Mouse (Mus musculus) liver, embryonic 11.5 days (tissue): ENCODE measurements around the gene Cntnap5c. TPM values are rescaled to one million over a fixed set of nuclear protein-coding genes. Genes with fewer than 3 reads are reported as not detected.
A peak's percentile ranks its signal among the peaks of the same experiment; 100 is the strongest.

Experiments
- ATAC-seq: fragments of 200-750 bp; cut with Nextera tagmentation; replicated peaks from 2 replicates; pipeline ENCODE4 v1.8.0; 2017; ENCODE audit warnings: moderate number of reproducible peaks, mild to moderate bottlenecking, moderate TSS enrichment, moderate library complexity; ENCODE audit not compliant: low FRiP score
- DNase-seq: peaks from one replicate; pipeline ENCODE4 v3.0.0-alpha.2; 2017; ENCODE audit warnings: low spot score
- H3K27ac ChIP-seq: fragments of 300-500 bp; sonication (generic); 2 replicates; pipeline ENCODE4 v1.5.1; 2014; ENCODE audit warnings: mild to moderate bottlenecking, low read depth, low read length, control low read depth
- H3K27me3 ChIP-seq: fragments of 300-500 bp; sonication (generic); replicated peaks from 2 replicates; pipeline ENCODE4 v1.6.1; 2014; ENCODE audit warnings: low read length, mixed read lengths; ENCODE audit not compliant: control insufficient read depth, insufficient read depth
- H3K36me3 ChIP-seq: fragments of 300-500 bp; sonication (generic); 2 replicates; pipeline ENCODE4 v1.6.1; 2014; ENCODE audit warnings: mild to moderate bottlenecking, low read length, moderate library complexity, mixed read lengths; ENCODE audit not compliant: control insufficient read depth, insufficient read depth
- H3K4me1 ChIP-seq: fragments of 300-500 bp; sonication (generic); replicated peaks from 2 replicates; pipeline ENCODE4 v1.6.1; 2014; ENCODE audit warnings: low read length, mixed read lengths; ENCODE audit not compliant: control insufficient read depth, insufficient read depth
- H3K4me2 ChIP-seq: fragments of 300-500 bp; sonication (generic); 2 replicates; pipeline ENCODE4 v1.6.1; 2014; ENCODE audit warnings: mild to moderate bottlenecking, control low read depth, moderate library complexity
- H3K4me3 ChIP-seq: fragments of 300-500 bp; sonication (generic); 2 replicates; pipeline ENCODE4 v1.5.1; 2014; ENCODE audit warnings: low read depth, low read length, control low read depth
- H3K9ac ChIP-seq: fragments of 300-500 bp; sonication (generic); 2 replicates; pipeline ENCODE4 v1.6.1; 2014; ENCODE audit warnings: low read depth, low read length, control low read depth
- H3K9me3 ChIP-seq: fragments of 300-500 bp; sonication (generic); 2 replicates; pipeline ENCODE4 v1.6.1; 2016; ENCODE audit warnings: low read length, inconsistent platforms, mixed read lengths; ENCODE audit not compliant: control insufficient read depth
- WGBS: fragments of 180-500 bp; shearing (Covaris S2); extraction: QIAGEN DNeasy Blood & Tissue Kit; methylation state at CpG from one replicate; pipeline ENCODE4 v1.1.7; 2014; 5-methylcytosine and 5-hydroxymethylcytosine counted together
- polyA plus RNA-seq: library from polyadenylated mRNA; unstranded; fragments of >200 nt; fragmentation: Nextera tagmentation; extraction: Ambion mirVana; gene quantifications from 2 replicates; pipeline ENCODE4 v1.2.1, GENCODE M21; 2014

Cntnap5c gene
- not detected in 2 replicates for polyA plus RNA-seq

DNA sequence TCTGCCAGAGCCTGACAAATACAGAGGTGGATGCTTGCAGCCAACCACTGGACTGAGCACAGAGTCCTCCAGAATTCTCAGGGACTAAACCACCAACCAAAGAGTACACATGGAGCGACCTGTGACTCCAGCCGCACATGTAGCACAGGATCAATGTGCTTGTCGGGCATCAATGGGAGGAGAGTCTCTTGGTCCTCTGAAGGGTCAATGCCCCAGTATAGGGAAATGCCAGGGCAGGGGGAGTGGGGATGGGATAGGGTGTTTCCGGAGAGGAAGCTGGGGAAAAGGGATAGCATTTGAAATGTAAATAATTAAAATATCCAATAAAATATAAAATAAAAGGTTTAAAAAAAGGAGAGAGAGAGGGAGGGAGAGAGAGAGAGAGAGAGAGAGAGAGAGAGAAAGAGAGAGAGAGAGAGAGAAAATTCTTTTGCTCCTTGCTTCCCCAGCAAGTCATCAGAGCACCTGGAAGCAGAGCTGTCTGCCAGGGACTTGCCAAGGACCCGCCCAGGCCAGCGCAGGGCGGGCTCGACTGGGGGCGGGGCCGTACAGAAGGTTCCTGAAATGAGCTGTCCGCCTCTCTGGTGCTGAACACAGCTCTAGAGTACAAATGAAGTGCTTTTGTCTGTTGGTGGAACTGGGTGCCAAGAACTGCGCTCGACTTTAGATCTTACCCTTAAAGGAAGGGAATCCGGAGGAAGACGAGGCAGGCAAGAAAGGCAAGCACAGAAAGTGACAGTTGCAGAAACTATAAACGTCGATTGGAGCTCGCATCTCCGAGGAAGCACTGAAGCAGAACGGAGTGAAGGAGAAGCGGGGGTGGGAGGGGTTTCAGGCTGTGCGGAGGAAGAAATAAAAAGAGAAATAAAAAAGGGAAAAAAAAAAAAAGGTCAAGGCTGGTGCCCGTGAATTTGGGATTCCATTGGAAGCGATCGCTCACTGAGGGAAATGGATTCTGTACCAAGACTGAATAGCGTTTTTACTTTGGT is at the start of gene Cntnap5c:
Cntnap5c (plus strand) TSS at position 949 of the 989 bp plus-strand sequence.
- H3K9me3 ChIP-seq = no peaks in the 10 kb centered on the region
- no peaks in the 10 kb centered on the region for H3K4me1 ChIP-seq
- 21% methylated on average over 26 of the region's 26 CpGs for WGBS
- no peak within 1 kb of the TSS for H3K4me3 ChIP-seq
- no peak within 1 kb of the TSS for H3K4me2 ChIP-seq
- H3K27me3 ChIP-seq = no peaks in the 10 kb centered on the region
- H3K36me3 ChIP-seq = no peaks in the 10 kb centered on the region
- H3K9ac ChIP-seq = no peak within 1 kb of the TSS
- no peak within 1 kb of the TSS for H3K27ac ChIP-seq
- peak; percentile 69 for ATAC-seq
- DNase-seq = peak; percentile 45

DNA sequence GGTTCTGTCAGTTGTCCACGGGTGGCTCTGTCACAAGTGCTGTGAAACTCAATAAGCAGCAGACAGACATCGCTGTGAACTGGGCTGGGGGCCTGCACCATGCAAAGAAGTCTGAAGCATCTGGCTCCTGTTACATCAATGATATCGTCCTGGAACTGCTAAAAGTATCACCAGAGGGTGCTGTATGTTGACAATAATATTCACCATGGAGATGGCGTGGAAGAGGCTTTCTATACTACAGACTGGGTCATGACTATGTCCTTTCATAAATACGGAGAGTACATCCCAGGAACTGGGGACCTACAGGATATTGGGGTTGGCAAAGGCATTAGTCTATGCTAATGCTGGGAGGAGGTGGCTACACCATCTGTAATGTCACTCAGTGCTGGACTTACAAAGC is 27.3 kb upstream of the Cntnap5c start, which contains the start of gene Gm21834:
Gm21834 (minus strand) TSS at position 101 of the 400 bp plus-strand sequence.
- H3K4me3 ChIP-seq = no peak within 1 kb of the TSS
- ATAC-seq (no peak), DNase-seq (no peak)
- H3K4me1 ChIP-seq = no peaks in the 10 kb centered on the region
- H3K9ac ChIP-seq = no peak within 1 kb of the TSS
- H3K9me3 ChIP-seq = 0 out of 2 replicates have a peak, but pooled peaks cover 2% of the 10 kb centered on the region
- H3K36me3 ChIP-seq = no peaks in the 10 kb centered on the region
- no peak within 1 kb of the TSS for H3K27ac ChIP-seq
- 68% methylated on average over 5 of the region's 5 CpGs for WGBS
- H3K27me3 ChIP-seq = no peaks in the 10 kb centered on the region
- H3K4me2 ChIP-seq = no peak within 1 kb of the TSS

DNA sequence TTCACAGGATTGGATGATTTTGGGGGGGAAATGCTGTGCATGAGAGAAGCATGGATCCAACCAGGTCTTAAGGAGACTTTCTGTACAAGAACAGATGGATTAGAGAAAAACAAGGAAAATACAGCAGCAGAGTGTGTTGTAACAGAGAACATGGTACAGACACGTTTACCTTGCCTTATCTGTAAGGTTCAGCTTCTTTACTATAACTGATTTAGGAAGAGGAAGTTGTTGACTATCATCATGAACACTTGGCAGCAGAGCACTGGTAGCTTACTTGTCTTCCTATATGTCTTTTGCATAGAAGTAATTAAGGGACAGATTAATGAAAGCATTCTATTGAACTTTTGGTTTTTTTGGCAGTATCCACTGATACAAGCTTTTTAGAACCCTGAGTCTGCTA is 11.3 kb upstream of the Cntnap5c start:
- DNase-seq = no peak
- no peak for ATAC-seq
- 39% methylated on average over 1 of the region's 1 CpGs for WGBS
- Histone ChIP-seq H3K4me3 (no peak overlapping the region), H3K4me1 (no peaks in the 10 kb centered on the region), H3K27ac (no peak overlapping the region), H3K9me3 (no peaks in the 10 kb centered on the region), H3K9ac (no peak overlapping the region), H3K4me2 (no peak overlapping the region), H3K36me3 (no peaks in the 10 kb centered on the region), H3K27me3 (no peaks in the 10 kb centered on the region)

DNA sequence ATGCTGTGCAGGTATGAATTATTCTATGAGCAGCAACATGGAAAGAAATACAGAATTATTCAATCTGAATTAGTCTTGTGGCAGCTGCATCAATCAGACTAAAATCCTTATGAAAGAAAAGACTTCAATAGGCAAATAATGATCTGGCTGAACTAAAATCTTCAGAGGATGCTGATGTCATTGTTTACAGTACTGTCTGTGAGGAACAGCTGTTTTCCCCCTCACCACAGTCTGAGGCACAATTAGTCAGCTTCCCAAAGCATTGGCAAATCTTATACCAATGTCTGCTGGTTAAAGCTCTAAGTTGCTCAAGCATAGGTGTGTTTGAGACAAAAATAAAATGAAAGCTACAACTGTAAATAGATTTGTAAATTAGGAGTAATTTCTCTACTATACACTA is 2.1 kb upstream of the Cntnap5c start:
- Histone ChIP-seq H3K36me3 (no peaks in the 10 kb centered on the region), H3K27ac (no peak overlapping the region), H3K4me2 (no peak overlapping the region), H3K9me3 (no peaks in the 10 kb centered on the region), H3K9ac (no peak overlapping the region), H3K4me3 (no peak overlapping the region), H3K27me3 (no peaks in the 10 kb centered on the region), H3K4me1 (no peaks in the 10 kb centered on the region)
- ATAC-seq (no peak), DNase-seq (no peak)

DNA sequence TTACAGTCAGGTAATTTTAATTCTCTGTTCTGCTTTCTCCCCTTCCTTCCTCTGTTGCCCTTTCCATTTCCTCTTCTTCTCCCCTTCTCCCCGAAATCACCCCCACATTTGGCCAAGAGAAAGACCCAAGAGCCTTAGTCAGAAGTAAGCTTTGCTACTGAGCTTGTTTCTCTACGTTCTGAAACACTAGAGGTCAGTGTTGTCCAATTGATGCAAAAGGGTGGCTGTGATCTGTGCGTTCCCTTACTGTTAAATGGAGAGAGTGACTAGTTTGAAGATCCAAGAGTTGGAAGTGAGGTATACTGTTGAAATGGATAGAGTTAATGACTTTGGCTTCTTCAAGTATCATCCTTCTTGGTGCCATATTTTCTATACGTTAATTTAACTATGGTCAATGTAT is 1.5 kb downstream of the Cntnap5c start:
- H3K36me3 ChIP-seq = no peaks in the 10 kb centered on the region
- H3K4me1 ChIP-seq = no peaks in the 10 kb centered on the region
- ATAC-seq = no peak
- H3K4me3 ChIP-seq = no peak overlapping the region
- no peak overlapping the region for H3K27ac ChIP-seq
- no peak overlapping the region for H3K4me2 ChIP-seq
- no peak overlapping the region for H3K9ac ChIP-seq
- 14% methylated on average over 4 of the region's 4 CpGs for WGBS
- DNase-seq = no peak
- H3K27me3 ChIP-seq = no peaks in the 10 kb centered on the region
- H3K9me3 ChIP-seq = no peaks in the 10 kb centered on the region

DNA sequence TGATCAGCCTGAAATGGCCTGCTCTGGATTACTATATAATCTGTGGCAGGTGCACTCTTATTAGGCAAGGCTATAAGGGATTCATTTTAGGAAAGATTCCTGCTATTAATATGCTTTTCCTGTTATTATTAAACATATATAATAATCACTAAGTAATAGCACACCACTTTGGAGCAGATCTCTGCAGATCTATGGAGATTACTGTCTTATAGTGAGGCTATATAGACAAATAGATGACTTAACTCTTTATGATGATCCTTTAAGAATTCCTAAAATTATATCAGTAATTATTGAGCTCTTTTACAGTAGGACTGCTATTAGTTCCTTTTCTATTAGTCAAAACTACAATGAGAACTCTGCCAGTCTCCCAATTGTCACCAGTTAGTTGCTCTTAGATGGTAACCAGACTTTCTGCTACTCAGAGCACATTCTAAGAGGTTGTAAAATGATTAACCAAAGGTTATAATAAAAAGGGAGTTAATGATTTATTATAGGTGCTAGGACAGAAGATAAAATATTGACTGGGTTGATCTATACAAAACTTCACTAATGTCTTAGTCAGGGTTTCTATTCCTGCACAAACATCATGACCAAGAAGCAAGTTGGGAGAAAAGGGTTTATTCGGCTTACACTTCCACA is 18.9 kb downstream of the Cntnap5c start:
- Histone ChIP-seq H3K4me3 (no peak overlapping the region), H3K9me3 (no peaks in the 10 kb centered on the region), H3K36me3 (no peaks in the 10 kb centered on the region), H3K27me3 (no peaks in the 10 kb centered on the region), H3K4me1 (no peaks in the 10 kb centered on the region), H3K4me2 (no peak overlapping the region), H3K9ac (no peak overlapping the region), H3K27ac (no peak overlapping the region)
- WGBS = 85% methylated on average over 1 of the region's 1 CpGs
- ATAC-seq (no peak), DNase-seq (no peak)

DNA sequence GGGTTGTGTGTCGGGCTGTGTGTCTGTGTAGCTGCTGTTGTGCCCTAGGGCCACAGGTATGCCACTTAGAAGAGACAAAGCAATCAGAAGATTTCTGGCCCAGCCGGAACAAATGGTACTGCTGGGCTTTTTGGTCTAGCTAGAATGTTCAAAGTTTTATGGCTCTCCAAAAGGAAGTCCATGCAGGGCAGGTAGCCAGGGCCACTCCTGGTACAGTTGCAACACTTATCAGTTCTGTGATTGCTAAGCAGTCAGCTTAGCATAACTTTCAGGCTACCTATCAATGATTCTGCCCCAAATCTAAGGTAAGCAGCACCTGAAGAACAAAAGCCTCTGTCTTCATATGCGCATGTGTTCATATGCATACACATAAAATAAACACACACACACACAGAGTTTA is 26.0 kb downstream of the Cntnap5c start:
- Histone ChIP-seq H3K9me3 (no peaks in the 10 kb centered on the region), H3K9ac (no peak overlapping the region), H3K4me2 (no peak overlapping the region), H3K4me3 (no peak overlapping the region), H3K4me1 (no peaks in the 10 kb centered on the region), H3K27me3 (no peaks in the 10 kb centered on the region), H3K36me3 (no peaks in the 10 kb centered on the region), H3K27ac (no peak overlapping the region)
- no peak for DNase-seq
- WGBS = 72% methylated on average over 3 of the region's 3 CpGs
- no peak for ATAC-seq

DNA sequence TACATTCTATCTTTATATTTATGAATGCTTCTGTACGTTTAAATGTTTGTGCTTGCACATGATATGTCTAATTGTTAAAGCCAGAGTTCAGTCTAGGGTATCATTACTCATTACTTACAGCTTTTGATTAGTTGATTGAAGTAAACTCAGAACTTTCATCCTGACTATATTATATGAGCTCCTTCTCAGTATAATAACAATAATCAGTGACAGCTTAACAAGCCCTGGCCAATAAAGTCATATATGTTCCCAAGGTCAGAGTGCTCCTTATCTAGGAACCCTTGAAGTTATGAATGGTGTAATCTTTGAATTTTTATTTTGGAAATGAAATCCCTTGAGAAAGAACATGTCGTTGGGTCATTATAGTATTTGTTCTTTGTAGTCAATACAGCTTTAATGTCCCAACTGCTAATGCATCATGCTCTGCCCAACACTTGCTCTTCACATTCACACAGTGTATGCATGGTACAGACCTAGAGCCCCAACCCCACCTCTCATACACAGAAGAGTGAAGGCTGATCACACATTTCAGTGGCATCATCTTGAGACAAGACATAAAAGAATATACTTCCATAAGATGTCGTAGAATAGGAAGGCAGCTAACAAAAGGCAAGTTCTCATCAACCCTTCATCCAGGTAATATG is 27.4 kb downstream of the Cntnap5c start:
- Histone ChIP-seq H3K9ac (no peak overlapping the region), H3K4me1 (no peaks in the 10 kb centered on the region), H3K27me3 (no peaks in the 10 kb centered on the region), H3K4me2 (no peak overlapping the region), H3K36me3 (no peaks in the 10 kb centered on the region), H3K27ac (no peak overlapping the region), H3K4me3 (no peak overlapping the region), H3K9me3 (no peaks in the 10 kb centered on the region)
- WGBS = 64% methylated on average over 3 of the region's 3 CpGs
- no peak for DNase-seq
- ATAC-seq = no peak
